Mouse (Mus musculus): ENCODE results near the gene Palld.

The Palld gene

GRCm38 (mm10) chr8:61639008-61639407 lies 263.5 kb downstream of the Palld start:
- DNase-seq (ENCODE audit: extremely low read depth, insufficient read length, low spot score): no peak

DNA sequence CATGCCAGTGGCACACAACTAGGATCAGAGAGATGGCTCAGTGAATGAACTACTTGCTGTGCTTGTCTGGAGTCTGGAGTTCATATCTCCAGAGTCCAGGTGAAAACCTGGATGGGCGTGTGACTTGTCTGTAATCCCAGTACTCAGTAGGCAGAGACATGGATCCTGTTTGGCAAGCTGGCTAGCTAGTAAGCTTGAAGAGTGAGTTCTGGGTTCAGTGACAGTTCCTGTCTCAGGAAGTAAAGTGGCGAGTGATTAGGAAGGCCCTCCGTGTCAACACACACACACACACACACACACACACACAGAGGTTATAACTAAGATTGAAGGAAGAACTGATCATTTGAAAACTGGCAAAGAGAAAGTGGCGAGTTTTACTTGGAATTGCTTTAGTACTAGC lies 264.8 kb downstream of the Palld start:
- DNase-seq (ENCODE audit: extremely low read depth, insufficient read length, low spot score): no peak

GRCm38 (mm10) chr8:61634811-61635210 lies 267.7 kb downstream of the Palld start:
- DNase-seq (ENCODE audit: extremely low read depth, insufficient read length, low spot score): no peak

DNA sequence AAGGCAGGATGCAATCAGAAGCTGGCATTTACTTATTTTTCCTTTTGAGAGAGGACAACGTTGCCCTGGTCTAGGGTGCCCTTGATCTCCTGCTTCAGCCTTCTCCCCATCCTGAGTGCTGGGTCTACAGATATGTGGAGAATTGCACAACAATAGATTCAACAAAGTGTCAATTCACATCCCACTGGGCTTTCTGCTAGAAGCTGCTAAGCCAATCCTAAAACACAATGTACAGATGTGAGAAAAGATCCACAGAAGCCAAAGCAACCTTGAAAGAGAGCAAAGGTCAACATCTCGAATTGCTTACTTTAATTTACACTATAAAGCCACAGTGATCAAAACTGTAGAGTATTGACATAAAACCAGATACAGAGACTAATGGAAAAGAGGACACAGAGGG lies 270.2 kb downstream of the Palld start:
- no peak for DNase-seq (ENCODE audit: extremely low read depth, insufficient read length, low spot score)

- no peak for DNase-seq (ENCODE audit: extremely low read depth, insufficient read length, low spot score)
These were observed 272.9 kb downstream of the Palld start for GRCm38 (mm10) chr8:61629631-61629968.

DNA sequence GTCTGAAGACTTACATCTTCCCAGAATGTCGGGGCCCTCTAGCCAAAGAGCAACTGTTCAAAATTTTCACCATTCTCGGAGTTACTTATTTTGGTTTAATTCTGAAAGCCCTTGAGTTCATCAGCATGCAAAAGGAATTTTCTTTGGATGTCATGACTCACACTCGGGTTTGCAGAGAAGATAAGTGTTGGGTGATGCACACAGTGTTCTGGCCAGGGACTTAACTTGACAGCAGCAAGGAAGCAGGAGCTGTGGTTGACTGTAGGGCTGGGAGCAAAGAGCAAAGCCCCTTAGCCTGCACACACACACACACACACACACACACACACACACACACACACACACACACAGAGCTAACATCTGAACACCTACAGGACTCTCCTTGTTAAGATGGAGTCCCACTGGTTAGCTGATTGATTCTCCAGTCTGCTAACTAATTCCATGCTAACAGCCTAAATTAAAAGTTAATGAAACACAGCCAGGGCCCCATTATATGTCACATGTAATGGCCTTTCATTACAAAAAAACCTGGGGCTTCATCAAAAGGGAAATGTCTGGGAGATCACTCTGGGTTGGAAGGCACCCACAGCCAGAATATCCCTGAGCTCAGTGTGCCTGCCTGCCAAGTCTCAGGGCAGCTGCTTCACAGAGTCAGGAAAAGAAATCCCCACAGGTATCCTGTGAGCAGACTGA lies 273.4 kb downstream of the Palld start:
- no peak for DNase-seq (ENCODE audit: extremely low read depth, insufficient read length, low spot score)

- DNase-seq (ENCODE audit: extremely low read depth, insufficient read length, low spot score): no peak
These were observed 276.1 kb downstream of the Palld start for GRCm38 (mm10) chr8:61626246-61626952.

GRCm38 (mm10) chr8:61625656-61626210 lies 276.8 kb downstream of the Palld start:
- DNase-seq (ENCODE audit: extremely low read depth, insufficient read length, low spot score): no peak

DNA sequence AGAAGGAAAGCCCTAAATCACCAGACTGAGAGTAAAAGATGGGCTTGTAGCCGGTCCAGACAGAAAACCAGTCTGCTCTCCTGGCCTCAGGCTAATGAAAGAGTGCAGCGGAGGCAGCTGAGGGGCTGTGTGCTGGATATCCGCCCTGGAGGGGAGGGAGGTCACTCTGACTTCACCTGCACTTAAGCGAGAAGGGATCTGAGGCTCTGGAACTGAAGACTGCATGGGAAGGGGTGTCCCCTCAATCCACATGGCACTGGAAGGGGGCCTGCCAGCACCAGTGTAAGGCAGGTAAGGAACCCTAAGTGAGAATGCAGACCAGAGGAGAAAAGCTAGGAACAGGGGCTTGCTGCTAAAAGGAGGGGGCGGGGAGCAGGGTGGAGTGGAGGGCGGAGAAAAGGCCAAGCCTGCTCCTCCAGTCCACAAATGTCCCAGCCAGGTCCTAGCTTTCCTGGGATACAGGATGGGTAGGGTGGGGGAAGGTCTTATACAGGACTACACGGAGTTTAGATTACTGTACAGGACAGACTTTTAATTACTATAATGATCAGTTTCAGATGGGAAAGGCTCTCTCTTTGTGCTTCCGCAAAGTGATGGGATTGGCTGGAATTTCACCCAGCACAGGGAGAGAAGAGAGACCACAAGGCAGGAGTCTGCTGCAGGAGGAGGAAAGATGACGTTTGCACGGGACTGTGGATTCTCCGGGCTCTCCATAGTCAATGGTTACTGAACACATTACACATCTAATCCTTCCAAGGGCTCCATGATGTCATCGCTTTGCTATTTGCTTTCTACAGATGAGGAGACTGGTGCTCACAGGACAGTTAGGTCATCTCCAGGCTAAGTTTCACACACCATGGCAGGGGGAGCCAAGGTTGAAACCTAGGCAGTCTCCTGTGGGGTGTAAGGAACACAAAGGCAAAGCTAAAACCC lies 278.7 kb downstream of the Palld start:
- no peak for DNase-seq (ENCODE audit: extremely low read depth, insufficient read length, low spot score)

- DNase-seq (ENCODE audit: extremely low read depth, insufficient read length, low spot score): peak; percentile 25
These were observed 281.2 kb downstream of the Palld start for GRCm38 (mm10) chr8:61621300-61621699.

GRCm38 (mm10) chr8:61617651-61618050 lies 284.8 kb downstream of the Palld start:
- no peak for DNase-seq (ENCODE audit: extremely low read depth, insufficient read length, low spot score)

GRCm38 (mm10) chr8:61617049-61617448 lies 285.4 kb downstream of the Palld start:
- DNase-seq (ENCODE audit: extremely low read depth, insufficient read length, low spot score): no peak

GRCm38 (mm10) chr8:61615711-61616697 lies 286.5 kb downstream of the Palld start:
- DNase-seq (ENCODE audit: extremely low read depth, insufficient read length, low spot score): no peak

- DNase-seq (ENCODE audit: extremely low read depth, insufficient read length, low spot score): no peak
These were observed 290.7 kb downstream of the Palld start for GRCm38 (mm10) chr8:61611741-61612140.

GRCm38 (mm10) chr8:61611077-61611476 lies 291.4 kb downstream of the Palld start:
- DNase-seq (ENCODE audit: extremely low read depth, insufficient read length, low spot score): no peak

- no peak for DNase-seq (ENCODE audit: extremely low read depth, insufficient read length, low spot score)
These were observed 291.9 kb downstream of the Palld start for GRCm38 (mm10) chr8:61610546-61610945.

DNA sequence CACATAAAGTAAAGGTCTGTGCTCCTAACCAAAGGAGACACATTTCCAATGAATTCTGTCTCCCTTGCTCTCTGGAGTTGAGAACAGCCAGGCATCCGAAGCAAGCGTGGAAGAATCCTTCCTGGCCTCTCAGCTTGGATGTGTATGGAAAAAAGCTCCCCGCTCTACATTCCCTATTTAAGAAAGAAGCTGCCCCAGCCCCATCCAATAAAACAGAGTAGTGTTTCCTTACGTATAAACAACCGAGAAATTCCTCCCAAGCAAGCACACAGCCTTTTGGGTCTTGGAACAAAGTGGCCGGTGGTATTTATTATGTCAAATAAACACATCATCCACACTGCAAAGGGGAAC lies 295.1 kb downstream of the Palld start:
- no peak for DNase-seq (ENCODE audit: extremely low read depth, insufficient read length, low spot score)

DNA sequence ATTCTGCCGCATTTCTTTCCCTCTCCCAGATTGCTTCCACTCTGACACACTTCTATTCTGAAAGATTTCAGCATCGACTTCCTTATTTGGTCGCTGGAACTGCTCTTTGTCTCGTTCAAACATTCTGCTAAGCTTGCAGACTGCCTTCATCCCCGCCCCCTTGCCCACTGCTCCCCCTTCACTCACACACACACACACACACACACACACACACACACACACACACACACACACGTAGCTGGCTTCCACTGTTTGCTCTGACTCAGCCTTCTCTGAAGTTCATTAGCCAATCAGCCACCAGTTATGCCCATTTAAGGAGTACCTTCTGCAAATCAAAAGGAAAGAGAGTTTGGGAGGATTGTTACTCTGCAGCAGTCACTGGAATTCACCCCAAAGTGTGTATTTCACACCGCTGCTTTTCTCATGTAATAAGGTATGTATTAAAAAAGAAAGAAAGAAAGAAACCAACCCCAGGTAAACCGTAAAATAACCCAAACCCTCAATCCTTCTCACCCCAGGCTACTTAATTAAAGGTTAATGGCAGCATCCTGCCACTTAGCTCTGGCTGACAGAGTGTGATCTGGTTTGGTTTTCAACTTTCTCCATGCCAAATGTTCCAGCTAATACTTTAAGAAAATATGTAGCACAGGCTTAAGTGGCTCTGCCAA lies 295.6 kb downstream of the Palld start:
- peak; percentile 84 for DNase-seq (ENCODE audit: extremely low read depth, insufficient read length, low spot score)

- DNase-seq (ENCODE audit: extremely low read depth, insufficient read length, low spot score): no peak
These were observed 297.6 kb downstream of the Palld start for GRCm38 (mm10) chr8:61604871-61605270.

Data from 3134 (cell line).